Mouse (Mus musculus): ENCODE results near the gene Ttll3. TPM values are rescaled to one million over a fixed set of nuclear protein-coding genes. Genes with fewer than 3 reads are reported as not detected.

Gene Ttll3
- polyA plus RNA-seq, 1 experiment: 1.9 TPM

DNA sequence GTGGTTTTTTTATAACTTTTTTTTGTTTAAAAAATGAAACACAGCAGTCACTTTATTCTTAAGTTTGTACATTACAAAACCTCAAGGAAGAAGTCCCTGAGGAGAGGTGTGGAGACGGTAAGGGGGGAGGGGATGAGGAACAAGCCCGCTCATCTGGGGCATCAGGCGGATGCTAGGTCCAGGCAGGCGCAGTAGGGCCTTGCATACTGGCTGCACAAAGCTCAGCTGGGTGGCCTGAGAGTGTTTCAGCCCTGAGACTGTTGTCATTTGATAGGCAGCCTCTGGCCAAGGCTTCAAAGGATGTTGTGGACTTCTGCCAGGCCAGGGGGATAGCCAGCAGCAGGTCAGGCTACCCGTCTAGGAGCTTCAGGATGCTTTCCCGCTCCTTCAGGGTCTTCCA, 22.4 kb upstream of the Ttll3 start:
- Histone ChIP-seq H3K27me3 (ENCODE audit: control insufficient read depth, insufficient read depth, insufficient read length) (no peaks in the 10 kb centered on the region), H3K4me3 (no peak overlapping the region), H3K36me3 (ENCODE audit: control insufficient read depth, insufficient read depth) (peaks cover 18% of the 10 kb centered on the region), H3K79me2 (ENCODE audit: control insufficient read depth, insufficient read depth) (no peaks in the 10 kb centered on the region), H3K4me2 (ENCODE audit: low read depth) (no peak overlapping the region), H3ac (ENCODE audit: control insufficient read depth, insufficient read length) (no peak overlapping the region)
- TF ChIP-seq CEBPB (IDR thresholded peaks at IDR 0.05; ENCODE audit: insufficient read depth, poor library complexity, severe bottlenecking): no peak
- TF ChIP-seq TCF3 (IDR thresholded peaks at IDR 0.05; ENCODE audit: insufficient read length, low read depth): no peak
- no peak for TF ChIP-seq POLR2A (IDR thresholded peaks at IDR 0.05; ENCODE audit: insufficient read length, low read depth)

DNA sequence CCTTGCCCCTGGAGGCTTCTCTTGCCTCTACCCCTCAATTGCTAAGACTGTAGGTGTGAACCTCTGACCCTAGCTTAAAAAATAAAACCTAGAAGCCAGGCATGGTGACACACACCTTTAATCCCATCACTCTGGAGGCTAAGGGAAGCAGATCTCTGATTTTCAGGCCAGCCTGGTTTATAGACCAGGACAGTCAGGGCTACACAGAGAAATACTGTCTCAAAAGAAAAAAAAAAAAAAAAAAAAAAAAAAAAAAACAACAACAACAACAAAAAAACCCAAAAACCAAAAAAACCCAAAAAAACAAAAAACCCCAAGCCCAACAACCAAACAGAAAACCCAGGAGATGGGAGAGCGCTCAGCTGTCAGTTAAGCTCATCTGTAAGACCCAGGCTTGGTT, 21.5 kb upstream of the Ttll3 start:
- Histone ChIP-seq H3K4me3 (no peak overlapping the region), H3ac (ENCODE audit: control insufficient read depth, insufficient read length) (no peak overlapping the region), H3K36me3 (ENCODE audit: control insufficient read depth, insufficient read depth) (peaks cover 18% of the 10 kb centered on the region), H3K4me2 (ENCODE audit: low read depth) (no peak overlapping the region), H3K27me3 (ENCODE audit: control insufficient read depth, insufficient read depth, insufficient read length) (no peaks in the 10 kb centered on the region), H3K79me2 (ENCODE audit: control insufficient read depth, insufficient read depth) (no peaks in the 10 kb centered on the region)
- no peak for TF ChIP-seq SRF (IDR thresholded peaks at IDR 0.05; ENCODE audit: control insufficient read depth, insufficient read length, low read depth)

DNA sequence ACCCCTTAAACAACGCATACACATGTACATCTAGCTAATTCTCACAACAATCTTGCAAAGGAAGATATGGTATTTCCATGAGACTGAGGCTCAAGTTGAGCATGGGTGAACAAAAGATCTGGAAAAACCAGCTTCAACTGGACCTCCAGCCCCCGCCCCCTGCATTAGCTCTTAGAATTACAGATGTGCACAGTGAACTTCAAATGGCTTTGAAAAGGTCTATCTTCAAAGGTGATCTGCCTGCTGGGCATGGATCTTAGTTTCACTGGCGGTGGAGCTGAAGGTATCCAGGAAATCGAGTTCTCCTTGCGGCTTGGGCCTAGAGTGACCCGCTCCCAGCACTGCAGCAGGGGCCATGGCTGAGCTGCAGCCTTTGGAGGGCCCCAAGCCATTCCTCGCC, 20.9 kb upstream of the Ttll3 start:
- no peak overlapping the region for H3K4me3 ChIP-seq
- peaks cover 18% of the 10 kb centered on the region for H3K36me3 ChIP-seq (ENCODE audit: control insufficient read depth, insufficient read depth)
- H3K4me2 ChIP-seq (ENCODE audit: low read depth): no peak overlapping the region
- no peaks in the 10 kb centered on the region for H3K27me3 ChIP-seq (ENCODE audit: control insufficient read depth, insufficient read depth, insufficient read length)
- no peak overlapping the region for H3ac ChIP-seq (ENCODE audit: control insufficient read depth, insufficient read length)
- no peaks in the 10 kb centered on the region for H3K79me2 ChIP-seq (ENCODE audit: control insufficient read depth, insufficient read depth)
- TF ChIP-seq E2F4 (IDR thresholded peaks at IDR 0.05; ENCODE audit: insufficient read depth) (no peak), POLR2A (IDR thresholded peaks at IDR 0.05; ENCODE audit: insufficient read length, low read depth) (no peak), USF1 (IDR thresholded peaks at IDR 0.05; ENCODE audit: low read depth) (no peak), MYOG (IDR thresholded peaks at IDR 0.05; ENCODE audit: control insufficient read depth in 1 of 3, insufficient read depth in 1 of 3, insufficient read length in 2 of 3, low read depth in 2 of 3) (no peak), TCF3 (IDR thresholded peaks at IDR 0.05; ENCODE audit: insufficient read length, low read depth) (no peak), SRF (IDR thresholded peaks at IDR 0.05; ENCODE audit: control insufficient read depth, insufficient read length, low read depth) (no peak), TCF12 (IDR thresholded peaks at IDR 0.05; ENCODE audit: insufficient read depth, poor library complexity, severe bottlenecking) (no peak), MAX (IDR thresholded peaks at IDR 0.05; ENCODE audit: low read depth) (no peak), MYOD1 (IDR thresholded peaks at IDR 0.05; ENCODE audit: control insufficient read depth in 1 of 3, insufficient read length in 2 of 3, low read depth in 2 of 3) (no peak), POLR2AphosphoS2 (IDR thresholded peaks at IDR 0.05; ENCODE audit: insufficient read length, low read depth) (no peak), REST (IDR thresholded peaks at IDR 0.05; ENCODE audit: insufficient read depth, insufficient read length) (no peak), CEBPB (IDR thresholded peaks at IDR 0.05; ENCODE audit: insufficient read depth, poor library complexity, severe bottlenecking) (no peak)

DNA sequence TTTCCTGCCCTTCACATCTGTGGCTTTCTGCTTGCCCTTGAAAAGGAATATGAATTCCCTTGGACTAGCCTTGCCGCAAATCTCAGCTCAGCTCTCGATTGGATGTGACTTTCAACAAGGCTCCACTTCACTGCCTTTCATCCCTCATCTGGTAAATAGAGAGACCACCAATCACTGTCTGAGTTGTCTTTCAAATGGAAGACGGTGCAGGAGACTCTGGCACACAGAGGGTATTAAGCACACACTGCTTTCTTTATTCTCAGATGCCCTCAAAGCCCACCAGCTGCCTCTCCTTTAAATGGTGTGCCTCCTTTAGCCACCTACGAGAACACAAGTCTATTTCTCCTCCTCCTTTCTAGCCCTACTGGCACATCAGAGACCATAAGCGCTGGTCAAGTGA, 20.5 kb upstream of the Ttll3 start:
- Histone ChIP-seq H3K4me2 (ENCODE audit: low read depth) (no peak overlapping the region), H3K79me2 (ENCODE audit: control insufficient read depth, insufficient read depth) (no peaks in the 10 kb centered on the region), H3K4me3 (no peak overlapping the region), H3K36me3 (ENCODE audit: control insufficient read depth, insufficient read depth) (peaks cover 18% of the 10 kb centered on the region), H3K27me3 (ENCODE audit: control insufficient read depth, insufficient read depth, insufficient read length) (no peaks in the 10 kb centered on the region), H3ac (ENCODE audit: control insufficient read depth, insufficient read length) (no peak overlapping the region)
- TF ChIP-seq MAX (IDR thresholded peaks at IDR 0.05; ENCODE audit: low read depth) (no peak), MYOG (IDR thresholded peaks at IDR 0.05; ENCODE audit: control insufficient read depth in 1 of 3, insufficient read depth in 1 of 3, insufficient read length in 2 of 3, low read depth in 2 of 3) (no peak), USF1 (IDR thresholded peaks at IDR 0.05; ENCODE audit: low read depth) (no peak), REST (IDR thresholded peaks at IDR 0.05; ENCODE audit: insufficient read depth, insufficient read length) (no peak), E2F4 (IDR thresholded peaks at IDR 0.05; ENCODE audit: insufficient read depth) (no peak)

DNA sequence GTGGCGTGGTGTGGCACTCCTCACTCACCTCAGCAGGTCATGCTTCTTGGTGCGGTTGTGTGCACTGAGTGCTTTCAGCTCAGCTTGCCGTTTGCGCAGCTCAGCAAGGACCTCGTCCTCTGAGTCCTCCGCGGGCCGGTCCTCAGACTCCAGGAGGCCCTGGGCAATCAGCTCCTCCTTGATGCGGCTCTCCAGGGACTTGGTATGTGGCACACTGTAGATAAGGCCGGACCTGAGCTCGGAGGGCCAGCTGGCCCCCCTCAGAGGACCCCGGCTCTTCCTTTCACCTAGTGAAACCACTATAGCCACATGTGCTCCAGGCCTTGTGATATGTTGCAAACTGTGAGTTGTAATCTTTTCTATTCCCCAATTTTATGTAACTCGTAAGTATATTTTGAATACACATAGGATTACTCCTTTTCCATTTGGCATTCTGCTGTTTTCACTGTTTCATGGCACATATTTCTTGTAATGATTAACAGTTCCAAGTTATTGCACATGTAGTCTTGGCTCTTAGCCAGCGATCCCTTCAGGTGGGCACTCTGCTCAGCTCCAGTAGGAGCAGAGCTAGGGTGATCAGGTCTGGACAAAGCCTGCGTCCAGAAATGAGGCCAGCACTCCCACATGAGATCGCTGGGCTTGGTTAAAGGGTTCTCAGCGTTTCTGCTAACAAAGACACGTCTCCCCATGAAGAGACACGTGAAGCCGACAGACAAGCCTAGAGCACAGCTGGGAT, 18.7 kb upstream of the Ttll3 start:
- peaks cover 18% of the 10 kb centered on the region for H3K36me3 ChIP-seq (ENCODE audit: control insufficient read depth, insufficient read depth)
- H3K27me3 ChIP-seq (ENCODE audit: control insufficient read depth, insufficient read depth, insufficient read length): no peaks in the 10 kb centered on the region

More for the DNA sequence above, 18.7 kb upstream of the Ttll3 start:
- H3K4me2 ChIP-seq (ENCODE audit: low read depth): no peak overlapping the region
- no peaks in the 10 kb centered on the region for H3K79me2 ChIP-seq (ENCODE audit: control insufficient read depth, insufficient read depth)
- TF ChIP-seq USF1 (IDR thresholded peaks at IDR 0.05; ENCODE audit: low read depth) (no peak), TCF3 (IDR thresholded peaks at IDR 0.05; ENCODE audit: insufficient read length, low read depth) (no peak), REST (IDR thresholded peaks at IDR 0.05; ENCODE audit: insufficient read depth, insufficient read length) (no peak), CEBPB (IDR thresholded peaks at IDR 0.05; ENCODE audit: insufficient read depth, poor library complexity, severe bottlenecking) (no peak), E2F4 (IDR thresholded peaks at IDR 0.05; ENCODE audit: insufficient read depth) (no peak), MYOD1 (IDR thresholded peaks at IDR 0.05; ENCODE audit: control insufficient read depth in 1 of 3, insufficient read length in 2 of 3, low read depth in 2 of 3) (no peak), POLR2AphosphoS2 (IDR thresholded peaks at IDR 0.05; ENCODE audit: insufficient read length, low read depth) (no peak), MAX (IDR thresholded peaks at IDR 0.05; ENCODE audit: low read depth) (no peak), TCF12 (IDR thresholded peaks at IDR 0.05; ENCODE audit: insufficient read depth, poor library complexity, severe bottlenecking) (no peak), SRF (IDR thresholded peaks at IDR 0.05; ENCODE audit: control insufficient read depth, insufficient read length, low read depth) (no peak), POLR2A (IDR thresholded peaks at IDR 0.05; ENCODE audit: insufficient read length, low read depth) (no peak), MYOG (IDR thresholded peaks at IDR 0.05; ENCODE audit: control insufficient read depth in 1 of 3, insufficient read depth in 1 of 3, insufficient read length in 2 of 3, low read depth in 2 of 3) (no peak)
- no peak overlapping the region for H3ac ChIP-seq (ENCODE audit: control insufficient read depth, insufficient read length)
- H3K4me3 ChIP-seq: no peak overlapping the region

Measured in myocyte (in vitro differentiated cells).